Mouse (Mus musculus) thymus, postnatal 4 days (tissue): ENCODE measurements at regions not wholly inside any gene's neighbourhood (a gene's known extent, or its start where the extent isn't known, plus 50 kb on each side); places are given as distances from the start of the nearest gene placed in this dataset.

Experiments
- DNase-seq: peaks from one replicate; pipeline ENCODE4 v3.0.0; 2021

GRCm38 (mm10) chr5:49642439-49642838 is 117.7 kb upstream of the Kcnip4 start:
- DNase-seq: no peak

- DNase-seq: no peak
These were observed 116.6 kb upstream of the Kcnip4 start for GRCm38 (mm10) chr5:49641206-49641830.

GRCm38 (mm10) chr5:49639637-49640036 is 114.9 kb upstream of the Kcnip4 start:
- no peak for DNase-seq

- no peak for DNase-seq
These were observed 95.4 kb upstream of the Kcnip4 start for GRCm38 (mm10) chr5:49620152-49620551.

- DNase-seq: no peak
These were observed 82.1 kb upstream of the Kcnip4 start for GRCm38 (mm10) chr5:49606761-49607160.

GRCm38 (mm10) chr5:49580777-49581176 is 56.1 kb upstream of the Kcnip4 start:
- no peak for DNase-seq

- DNase-seq: no peak
These were observed 51.2 kb upstream of the Kcnip4 start for GRCm38 (mm10) chr5:49575901-49576300.
